Mouse (Mus musculus): ENCODE data around the gene Tmprss7.

Tmprss7 gene

DNA sequence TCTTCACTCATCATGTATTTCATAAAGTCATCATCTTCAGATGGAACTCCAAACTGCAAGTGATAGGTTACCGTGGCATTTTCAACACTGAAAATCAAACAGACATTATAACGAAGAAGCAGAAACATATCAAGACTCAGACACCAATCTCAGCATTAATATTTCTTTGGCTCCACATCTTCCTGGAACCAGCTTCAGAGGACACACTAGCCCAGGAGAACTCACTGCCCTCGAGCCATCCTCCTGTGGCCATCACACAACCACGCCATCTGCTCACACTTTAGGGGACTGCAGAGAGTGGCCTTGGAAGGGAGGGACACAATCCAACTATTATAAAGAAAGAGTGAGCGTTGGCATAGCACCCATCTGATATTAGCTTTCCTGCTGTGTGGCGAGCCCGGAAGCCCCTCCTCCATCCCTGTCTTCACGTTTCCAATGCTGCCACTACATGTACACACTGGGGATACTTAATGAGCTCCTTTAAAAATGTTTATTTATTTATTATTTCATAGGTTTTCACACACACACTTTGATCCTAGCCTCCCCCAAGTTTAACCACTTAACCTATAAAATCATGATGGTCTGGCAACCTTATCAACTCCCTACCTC, 63.9 kb downstream of the Tmprss7 start:
- DNase-seq (ENCODE audit: low read depth, low spot score) = peak; percentile 19

DNA sequence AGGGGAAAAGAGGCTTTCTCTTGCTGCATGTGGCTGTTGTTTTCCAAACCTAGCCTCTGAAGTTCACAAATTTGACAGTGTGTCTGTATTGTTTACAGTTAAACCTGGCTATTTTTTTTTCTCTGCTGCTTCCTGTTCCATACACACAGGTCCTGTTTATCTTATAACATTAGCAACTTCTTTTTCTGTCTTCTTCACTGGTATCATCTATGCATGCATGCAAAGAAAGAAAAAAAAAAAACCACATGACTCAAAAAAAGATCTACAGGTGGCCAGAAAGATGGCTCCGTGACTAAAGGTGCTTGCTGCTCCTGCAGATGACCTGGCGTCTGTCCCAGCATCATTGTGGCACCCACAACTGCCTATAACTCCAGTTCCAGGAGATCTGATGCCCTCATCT, 68.1 kb downstream of the Tmprss7 start:
- no peak for DNase-seq (ENCODE audit: low read depth, low spot score)

DNA sequence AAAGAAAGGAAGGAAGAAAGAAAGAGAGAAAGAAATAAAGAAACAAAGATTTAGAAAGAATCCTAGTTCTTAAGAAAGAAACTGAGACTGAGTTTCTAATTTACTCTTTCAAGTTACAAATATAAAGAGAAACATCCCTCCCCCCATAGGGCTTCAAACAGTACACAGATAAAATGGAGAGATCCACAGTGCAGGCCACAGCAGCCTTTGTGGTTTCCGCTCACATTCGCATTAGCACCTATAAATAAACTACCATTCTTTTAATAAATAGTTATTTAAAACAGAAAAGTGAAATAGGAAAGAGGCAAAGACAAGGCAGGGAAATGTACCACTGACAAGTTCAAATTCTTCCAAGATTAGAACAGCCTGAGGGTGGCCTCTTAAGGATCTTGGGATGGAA, 68.7 kb downstream of the Tmprss7 start:
- DNase-seq (ENCODE audit: low read depth, low spot score) = no peak

DNA sequence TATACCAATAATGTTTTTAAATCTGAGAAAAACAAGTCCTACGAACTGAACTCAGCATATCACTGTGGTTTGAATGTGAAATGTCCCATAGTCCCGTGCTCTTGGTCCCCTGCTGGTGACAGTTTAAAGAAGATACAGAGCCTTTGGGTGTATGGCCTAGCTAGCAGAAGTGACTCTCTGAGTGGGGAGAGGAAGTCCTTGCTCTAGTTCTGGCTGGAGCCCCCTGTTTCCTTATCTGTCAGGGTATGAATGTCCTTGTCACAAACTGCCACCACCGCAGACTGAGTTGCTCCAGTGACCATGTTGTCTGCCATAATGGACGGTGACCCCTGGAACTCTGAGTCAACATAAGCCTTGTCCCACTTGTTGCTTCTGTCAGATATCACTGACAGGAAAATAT, 70.2 kb downstream of the Tmprss7 start:
- no peak for DNase-seq (ENCODE audit: low read depth, low spot score)

DNA sequence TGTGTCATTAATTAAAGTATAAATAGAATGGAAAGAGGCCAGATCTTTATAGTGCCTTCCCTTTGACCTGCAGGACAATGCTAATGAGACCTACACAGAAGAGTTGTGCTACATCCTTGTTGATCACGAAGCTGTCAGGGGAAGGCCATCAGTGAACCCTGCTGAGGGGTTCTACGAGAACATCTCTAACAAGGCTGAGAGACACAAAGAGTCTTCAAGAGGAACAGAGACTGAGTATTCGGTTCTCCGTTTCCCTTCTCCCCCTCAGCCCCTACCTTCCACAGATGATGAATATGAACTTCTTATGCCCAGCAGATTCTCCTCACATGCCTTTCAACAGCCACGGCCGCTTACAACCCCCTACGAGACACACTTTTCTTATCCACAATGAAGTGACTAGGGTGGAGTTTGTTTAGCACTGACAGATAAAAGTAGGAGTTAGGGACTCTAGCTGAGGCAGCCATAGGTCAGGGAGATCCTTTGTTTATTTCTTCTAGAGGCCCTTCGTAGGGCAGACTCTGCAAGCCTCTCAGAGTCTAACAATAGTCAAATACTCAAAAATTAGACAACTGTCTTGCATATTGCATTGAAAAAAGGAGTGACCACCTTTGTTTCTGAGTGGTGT, 73.6 kb downstream of the Tmprss7 start:
- no peak for DNase-seq (ENCODE audit: low read depth, low spot score)

DNA sequence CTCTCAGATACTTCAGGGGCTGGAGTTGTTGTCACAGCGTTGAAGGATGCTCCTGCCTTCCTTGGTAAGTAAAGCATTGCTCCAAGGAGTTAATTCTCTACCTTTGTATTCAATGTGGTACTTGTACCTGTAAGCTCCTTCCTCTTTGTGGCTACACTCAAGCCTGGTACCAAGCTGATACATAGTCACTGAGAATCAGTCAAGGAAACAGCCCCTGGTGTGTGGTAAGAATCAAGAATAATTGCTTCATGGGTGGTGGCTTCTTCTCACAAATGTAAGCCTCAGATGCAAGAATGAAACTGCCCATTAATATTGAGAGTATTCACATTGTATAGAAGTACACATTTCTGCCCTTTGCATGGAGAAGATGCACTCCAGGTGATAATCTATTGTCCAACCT, 77.5 kb downstream of the Tmprss7 start:
- DNase-seq (ENCODE audit: low read depth, low spot score) = no peak

DNA sequence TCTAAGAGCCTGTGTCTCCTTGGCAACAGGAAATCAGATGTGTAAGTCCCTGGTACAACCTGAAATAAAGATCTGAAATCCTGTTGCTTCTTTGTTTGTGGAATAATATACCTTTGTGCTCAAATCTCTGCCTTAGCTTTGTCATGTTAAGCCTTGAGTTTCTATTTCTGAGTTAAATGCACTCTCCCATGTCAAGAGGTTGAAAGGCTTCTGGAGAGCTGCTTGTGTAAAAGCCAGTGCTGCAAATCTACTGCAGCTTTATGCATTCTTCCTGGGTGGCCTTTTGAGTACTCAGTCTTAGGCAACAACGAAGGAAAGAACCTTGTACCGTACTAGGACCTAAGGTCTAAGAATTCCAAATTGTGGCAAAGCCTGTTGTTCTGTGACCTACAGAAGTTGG, 80.2 kb downstream of the Tmprss7 start:
- peak; percentile 14 for DNase-seq (ENCODE audit: low read depth, low spot score)

DNA sequence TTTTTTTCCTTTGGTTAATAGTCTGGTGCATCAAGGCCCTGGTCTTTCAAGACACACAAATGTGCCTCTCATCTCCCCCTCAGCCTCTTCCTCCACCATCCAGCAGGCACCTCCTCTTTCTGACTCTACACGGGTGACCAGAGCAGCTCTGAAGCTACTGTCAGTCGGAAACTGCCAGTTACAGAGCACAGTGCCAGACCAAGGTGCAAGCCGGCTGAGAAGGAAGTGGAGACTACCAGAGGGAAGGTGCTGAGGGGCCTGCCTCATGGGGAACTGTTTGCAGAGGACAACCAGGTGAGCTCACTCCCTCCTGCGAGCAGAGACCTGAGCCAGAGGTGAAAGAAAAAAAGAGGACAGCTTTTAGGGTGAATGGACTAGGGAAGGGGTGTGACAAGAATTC, 83.2 kb downstream of the Tmprss7 start, which contains the start of gene Gcsam:
TSS of gene Gcsam (plus strand) at position 114 of the 400 bp plus-strand sequence.
- no peak for DNase-seq (ENCODE audit: low read depth, low spot score)

DNA sequence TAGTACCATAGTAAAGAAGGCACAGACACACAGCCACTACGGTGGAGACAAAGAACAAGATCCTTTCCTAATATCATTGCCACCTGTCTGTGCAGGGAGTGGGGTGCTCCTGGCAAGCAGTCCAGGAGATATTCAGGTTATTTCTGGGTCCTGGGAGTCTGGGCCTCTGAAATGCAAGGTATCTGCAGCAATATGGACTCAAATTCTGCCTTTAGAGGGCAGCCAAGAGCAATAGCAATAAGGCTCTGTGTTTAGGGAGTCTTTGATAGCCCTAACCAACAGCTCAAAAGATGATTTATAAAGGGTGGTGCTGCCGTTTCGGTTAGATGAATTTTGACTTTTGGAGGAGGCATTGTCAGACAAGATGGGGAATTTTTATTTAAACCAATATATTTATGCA, 84.2 kb downstream of the Tmprss7 start:
- DNase-seq (ENCODE audit: low read depth, low spot score) = peak; percentile 48

DNA sequence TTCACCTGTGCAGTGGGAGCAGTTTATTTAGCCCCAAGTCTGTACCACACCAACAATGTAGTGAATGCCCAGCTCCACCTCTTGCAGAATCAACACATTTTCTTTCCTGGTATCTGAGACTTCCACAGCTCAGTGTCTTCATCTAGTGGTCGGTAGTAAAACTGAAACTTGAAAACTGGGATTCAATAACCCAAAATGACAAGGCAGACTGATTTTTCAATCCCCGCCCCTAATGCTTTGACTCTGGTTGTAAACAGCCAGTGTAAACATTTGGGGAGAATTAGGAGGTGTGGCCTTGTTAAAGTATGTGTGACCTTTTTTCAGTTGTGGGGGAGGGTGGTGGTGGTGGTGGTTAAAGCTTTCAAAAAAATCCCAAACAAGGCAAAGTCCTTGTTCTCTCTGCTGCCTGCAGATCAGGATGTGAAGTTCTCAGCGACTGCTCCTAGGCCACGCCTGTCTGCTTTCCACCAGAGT, 84.9 kb downstream of the Tmprss7 start:
- peak; percentile 69 for DNase-seq (ENCODE audit: low read depth, low spot score)

All from brain, adult 2 months (tissue).